Mouse (Mus musculus) colon, adult 2 months (tissue): Measurements from ENCODE around the gene Vmn2r92. TPM values are rescaled to one million over a fixed set of nuclear protein-coding genes. Genes with fewer than 3 reads are reported as not detected.

Source experiments
- polyA plus RNA-seq: library from polyadenylated mRNA; depleted of rRNA; stranded (reverse); fragments of >200 nt; gene quantifications from 2 replicates; pipeline ENCODE4 v1.2.3, GENCODE M21; 2012; rRNA removed

Vmn2r92 gene
- polyA plus RNA-seq = not detected in 2 replicates

DNA sequence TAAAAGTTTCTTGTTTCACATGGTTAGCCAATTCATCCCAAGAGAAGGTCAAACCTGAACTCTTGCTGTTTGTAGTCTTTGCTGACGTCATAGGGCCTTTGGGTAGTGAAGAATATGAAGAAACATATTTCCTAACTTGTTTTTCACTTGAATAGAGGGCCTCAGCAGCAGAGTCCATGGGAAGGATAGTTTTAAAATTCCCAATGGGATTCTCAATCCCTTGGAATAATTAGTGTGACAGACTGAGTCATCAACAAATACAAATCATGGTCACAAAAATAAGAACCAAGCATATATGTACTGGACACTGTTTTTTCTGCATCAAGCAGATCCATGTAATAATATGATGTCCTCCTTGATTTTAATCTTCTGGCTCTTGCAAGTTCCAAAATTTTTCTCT lies at the start of gene Vmn2r92:
Vmn2r92 (plus strand) TSS at position 301 of the 400 bp plus-strand sequence.

Other genes starting within 250 kb of the Vmn2r92 start
- gene Fpr-rs4, start 130.2 kb upstream of the Vmn2r92 start, polyA plus RNA-seq = not detected in 2 replicates
- not detected in 2 replicates for gene Vmn2r124, start 102.5 kb upstream of the Vmn2r92 start, polyA plus RNA-seq
- gene Vmn2r91, start 66.9 kb upstream of the Vmn2r92 start, polyA plus RNA-seq = not detected in 2 replicates
- not detected in 2 replicates for gene Vmn2r94, start 125.9 kb downstream of the Vmn2r92 start, polyA plus RNA-seq
- gene Vmn2r93, start 146.2 kb downstream of the Vmn2r92 start, polyA plus RNA-seq = not detected in 2 replicates